Mouse (Mus musculus): Measurements from ENCODE around the gene Rapgef1.

GRCm38 (mm10) chr2:29689014-29689413 is 69.5 kb downstream of the Rapgef1 start:
- TF ChIP-seq CTCF (IDR thresholded peaks at IDR 0.05; ENCODE audit: insufficient read depth, low read length) (no peak), POLR2A (IDR thresholded peaks at IDR 0.05; ENCODE audit: borderline replicate concordance, extremely low read depth, low read depth, low read length) (no peak)
